Mouse (Mus musculus): Measurements from ENCODE around the gene Gm11084. TPM values are rescaled to one million over a fixed set of nuclear protein-coding genes. Genes with fewer than 3 reads are reported as not detected.

Gene Gm11084
- polyA plus RNA-seq, 1 experiment from 2014 or later, result not detected

Other genes starting within 250 kb of the Gm11084 start
- gene Sp3, start 6.3 kb downstream of the Gm11084 start, polyA plus RNA-seq (2015; fragmentation: Nextera tagmentation; extraction: Ambion mirVana), result 41.3 and 48.2 TPM in 2 replicates
- 84.7 and 98.7 TPM in 2 replicates for gene Ola1, start 232.2 kb upstream of the Gm11084 start, polyA plus RNA-seq (2015; fragmentation: Nextera tagmentation; extraction: Ambion mirVana)